Mouse (Mus musculus): Measurements from ENCODE around the gene C1ql2.

Gene C1ql2

GRCm38 (mm10) chr1:120340419-120341171, at the start of gene C1ql2:
Gene C1ql2, plus strand, starts transcription at chr1:120340582.
- peak; percentile 60 for DNase-seq (ENCODE audit: extremely low spot score, low spot score)

GRCm38 (mm10) chr1:120291709-120292108, 48.7 kb upstream of the C1ql2 start:
- no peak for DNase-seq (ENCODE audit: extremely low spot score, low spot score)

GRCm38 (mm10) chr1:120293803-120294202, 46.6 kb upstream of the C1ql2 start:
- no peak for DNase-seq (ENCODE audit: extremely low spot score, low spot score)

- no peak for DNase-seq (ENCODE audit: extremely low spot score, low spot score)
Measured at GRCm38 (mm10) chr1:120296936-120297335, 43.4 kb upstream of the C1ql2 start.

GRCm38 (mm10) chr1:120305801-120306200, 34.6 kb upstream of the C1ql2 start:
- no peak for DNase-seq (ENCODE audit: extremely low spot score, low spot score)

- DNase-seq (ENCODE audit: extremely low spot score, low spot score): no peak
Measured at GRCm38 (mm10) chr1:120321270-120322021, 18.9 kb upstream of the C1ql2 start.

- DNase-seq (ENCODE audit: extremely low spot score, low spot score): no peak
Measured at GRCm38 (mm10) chr1:120323131-120323561, 17.2 kb upstream of the C1ql2 start.

GRCm38 (mm10) chr1:120327714-120328113, 12.7 kb upstream of the C1ql2 start:
- DNase-seq (ENCODE audit: extremely low spot score, low spot score): peak; percentile 61

- no peak for DNase-seq (ENCODE audit: extremely low spot score, low spot score)
Measured at GRCm38 (mm10) chr1:120328212-120328611, 12.2 kb upstream of the C1ql2 start.

GRCm38 (mm10) chr1:120331841-120332240, 8.5 kb upstream of the C1ql2 start:
- DNase-seq (ENCODE audit: extremely low spot score, low spot score): peak; percentile 55

GRCm38 (mm10) chr1:120337970-120338369, 2.4 kb upstream of the C1ql2 start:
- DNase-seq (ENCODE audit: extremely low spot score, low spot score): no peak

- peak; percentile 43 for DNase-seq (ENCODE audit: extremely low spot score, low spot score)
Measured at GRCm38 (mm10) chr1:120341172-120341675, 842 bp downstream of the C1ql2 start.

- peak; percentile 33 for DNase-seq (ENCODE audit: extremely low spot score, low spot score)
Measured at GRCm38 (mm10) chr1:120341811-120342370, 1.5 kb downstream of the C1ql2 start.

- DNase-seq (ENCODE audit: extremely low spot score, low spot score): peak; percentile 66
Measured at GRCm38 (mm10) chr1:120342371-120342821, 2.0 kb downstream of the C1ql2 start.

GRCm38 (mm10) chr1:120345001-120345400, 4.6 kb downstream of the C1ql2 start:
- no peak for DNase-seq (ENCODE audit: extremely low spot score, low spot score)

- no peak for DNase-seq (ENCODE audit: extremely low spot score, low spot score)
Measured at GRCm38 (mm10) chr1:120354387-120354786, 14.0 kb downstream of the C1ql2 start.

- DNase-seq (ENCODE audit: extremely low spot score, low spot score): no peak
Measured at GRCm38 (mm10) chr1:120357371-120358274, 17.2 kb downstream of the C1ql2 start.

- DNase-seq (ENCODE audit: extremely low spot score, low spot score): no peak
Measured at GRCm38 (mm10) chr1:120363638-120364037, 23.3 kb downstream of the C1ql2 start.

GRCm38 (mm10) chr1:120368138-120368537, 27.8 kb downstream of the C1ql2 start:
- no peak for DNase-seq (ENCODE audit: extremely low spot score, low spot score)

- DNase-seq (ENCODE audit: extremely low spot score, low spot score): no peak
Measured at GRCm38 (mm10) chr1:120374131-120374530, 33.7 kb downstream of the C1ql2 start.

GRCm38 (mm10) chr1:120374832-120375231, 34.5 kb downstream of the C1ql2 start:
- no peak for DNase-seq (ENCODE audit: extremely low spot score, low spot score)
